In genomic region chr8:108599558-108599957, GRCm38 (mm10) we compare ENCODE assay signal across 13 mouse cellular contexts.
DNase-seq lines count a peak whose midpoint lies in the region; ATAC-seq and TF ChIP-seq lines count a peak whose summit lies in the region.
"Had no signal": no experiment of that assay in that cellular context is flagged by ENCODE, and none has a peak within 500 bp of the region (broad histone marks: within the 10 kb centered on the region; RNA-seq: fewer than 3 reads in every experiment).

No protein-coding gene starts in this region.

- no peaks in the 10 kb centered on the region for H3K27me3 ChIP-seq in heart, embryonic 14.5 days (ENCODE audit: control insufficient read depth, insufficient read depth, low read length)
- H3K27me3 ChIP-seq in heart, embryonic 11.5 days (ENCODE audit: control insufficient read depth, insufficient read depth, low read length), result no peaks in the 10 kb centered on the region
- no peaks in the 10 kb centered on the region for H3K27me3 ChIP-seq in CH12.LX (replicated peaks)
- H3K27me3 ChIP-seq in liver, embryonic 13.5 days, result no peaks in the 10 kb centered on the region
- H3K27me3 ChIP-seq in neural tube, embryonic 15.5 days (replicated peaks), result no peaks in the 10 kb centered on the region
- H3K27me3 ChIP-seq: neural tube, embryonic 12.5 days had no signal

- no peaks in the 10 kb centered on the region for H3K36me3 ChIP-seq in heart, embryonic 14.5 days (ENCODE audit: control insufficient read depth, insufficient read depth, low read length)
- no peaks in the 10 kb centered on the region for H3K36me3 ChIP-seq in heart, embryonic 11.5 days (ENCODE audit: control insufficient read depth, insufficient read depth, low read length)
- H3K36me3 ChIP-seq in CH12.LX (replicated peaks in 1 of 2; ENCODE audit: control insufficient read depth in 1 of 2, insufficient read depth in 1 of 2, low read length in 1 of 2), result no peaks in the 10 kb centered on the region
- H3K36me3 ChIP-seq in liver, embryonic 13.5 days, result no peaks in the 10 kb centered on the region
- no peaks in the 10 kb centered on the region for H3K36me3 ChIP-seq in neural tube, embryonic 15.5 days
- H3K36me3 ChIP-seq: neural tube, embryonic 12.5 days had no signal

- WGBS in heart, embryonic 14.5 days, result 33% methylated on average over 6 of the region's 6 CpGs
- WGBS in heart, embryonic 11.5 days (ENCODE audit: insufficient replicate concordance), result 49% methylated on average over 6 of the region's 6 CpGs
- WGBS in liver, embryonic 13.5 days (ENCODE audit: insufficient replicate concordance), result 16% methylated on average over 6 of the region's 6 CpGs
- 82% methylated on average over 6 of the region's 6 CpGs for WGBS in neural tube, embryonic 15.5 days

- H3K27ac ChIP-seq in heart, embryonic 14.5 days (replicated peaks in 1 of 2; ENCODE audit: control insufficient read depth in 1 of 2, insufficient read depth in 1 of 2, low read depth in 2 of 2, low read length in 2 of 2), result no peak overlapping the region
- no peak overlapping the region for H3K27ac ChIP-seq in heart, embryonic 11.5 days (ENCODE audit: low read depth, low read length)
- H3K27ac ChIP-seq in CH12.LX (ENCODE audit: insufficient read depth, low read depth), result no peak overlapping the region
- no peak overlapping the region for H3K27ac ChIP-seq in liver, embryonic 13.5 days
- no peak overlapping the region for H3K27ac ChIP-seq in neural tube, embryonic 15.5 days (replicated peaks)
- H3K27ac ChIP-seq: neural tube, embryonic 12.5 days had no signal

- in situ Hi-C loops in CH12.LX (cut with MboI; ENCODE audit: low pct_ligation_motif_present, low pct_unique_long_range_greater_than_20kb, low sequenced_read_pairs), result loop anchor here (25.0 kb wide), 1 partner anchor 313 kb away; no protein-coding TSS in a partner anchor

- H3K79me2 ChIP-seq in CH12.LX (replicated peaks; ENCODE audit: control insufficient read depth, extremely low read depth, insufficient read depth, poor library complexity, severe bottlenecking), result no peaks in the 10 kb centered on the region

- no peak overlapping the region for H3K4me3 ChIP-seq in heart, embryonic 14.5 days (ENCODE audit: control insufficient read depth in 1 of 2, insufficient read depth in 1 of 2, low read depth in 1 of 2, low read length in 2 of 2)
- no peak overlapping the region for H3K4me3 ChIP-seq in heart, embryonic 11.5 days (ENCODE audit: low read depth, low read length)
- no peak overlapping the region for H3K4me3 ChIP-seq in CH12.LX (replicated peaks in 1 of 3; ENCODE audit: low read depth in 2 of 3, low read length in 2 of 3, poor library complexity in 1 of 3)
- H3K4me3 ChIP-seq in liver, embryonic 13.5 days (replicated peaks), result peak overlapping the region; percentile 21; the same call in 1 of the 2 replicates
- no peak overlapping the region for H3K4me3 ChIP-seq in neural tube, embryonic 15.5 days (replicated peaks)
- H3K4me3 ChIP-seq: neural tube, embryonic 12.5 days had no signal

- H3K9ac ChIP-seq in heart, embryonic 14.5 days (ENCODE audit: low read length), result no peak overlapping the region
- H3K9ac ChIP-seq in heart, embryonic 11.5 days (ENCODE audit: low read depth, low read length), result no peak overlapping the region
- H3K9ac ChIP-seq in CH12.LX (ENCODE audit: insufficient read depth, low read depth), result no peak overlapping the region
- H3K9ac ChIP-seq in liver, embryonic 13.5 days, result no peak overlapping the region
- no peak overlapping the region for H3K9ac ChIP-seq in neural tube, embryonic 15.5 days (replicated peaks)
- H3K9ac ChIP-seq: neural tube, embryonic 12.5 days had no signal

- ATAC-seq in heart, embryonic 14.5 days (ENCODE audit: insufficient number of reproducible peaks, insufficient read depth, low FRiP score, low read depth), result no peak
- no peak for ATAC-seq in heart, embryonic 11.5 days (replicated peaks; ENCODE audit: insufficient number of reproducible peaks, low FRiP score, low TSS enrichment)
- peak; percentile 89 for ATAC-seq in liver, embryonic 13.5 days (ENCODE audit: low read depth)
- ATAC-seq in neural tube, embryonic 15.5 days (ENCODE audit: low FRiP score), result no peak
- ATAC-seq: inflammation-experienced regulatory T-cells, adult 6 months had no signal

- dilution Hi-C loops in CH12.LX (cut with MboI; ENCODE audit: extremely low pct_ligation_motif_present, extremely low pct_unique_long_range_greater_than_20kb, low sequenced_read_pairs), result no loop called here

- peaks cover 5 to 11% of the 10 kb centered on the region in 2 experiments; a peak in 3 of 4 replicates for H3K4me1 ChIP-seq in heart, embryonic 14.5 days (ENCODE audit: control insufficient read depth in 2 of 2, insufficient read depth in 2 of 2, low read length in 2 of 2)
- no peaks in the 10 kb centered on the region for H3K4me1 ChIP-seq in heart, embryonic 11.5 days (ENCODE audit: control insufficient read depth, insufficient read depth, low read length)
- peaks cover 9 to 18% of the 10 kb centered on the region in 2 experiments for H3K4me1 ChIP-seq in CH12.LX (ENCODE audit: control insufficient read depth in 1 of 2, insufficient read depth in 2 of 2)
- peaks cover 25% of the 10 kb centered on the region for H3K4me1 ChIP-seq in liver, embryonic 13.5 days (replicated peaks)
- H3K4me1 ChIP-seq in neural tube, embryonic 15.5 days, result peaks cover 12% of the 10 kb centered on the region

- no peak for TF ChIP-seq POLR2A in CH12.LX (IDR thresholded peaks at IDR 0.05; ENCODE audit: low read depth, low read length)

- DNase-seq in CH12.LX (ENCODE audit: extremely low read depth), result no peak
- peak; percentile 59 for DNase-seq in c-Kit-positive CD71-positive TER-119-negative erythroid progenitor cells, embryonic 14.5 days (ENCODE audit: low read depth)
- DNase-seq in liver, embryonic 13.5 days, result peak; percentile 23
- DNase-seq in spleen, postnatal 36 days (ENCODE audit: low spot score in 2 of 2), result no peak
- no peak for DNase-seq in left cerebral cortex, adult 11 months (ENCODE audit: low spot score)
- DNase-seq: cerebellum, postnatal 25 days; gastrocnemius, postnatal 36 days; right cerebral cortex, postnatal 14 days had no signal

- peak overlapping the region; percentile 39 for H3K4me2 ChIP-seq in heart, embryonic 14.5 days (ENCODE audit: low read length)
- H3K4me2 ChIP-seq in heart, embryonic 11.5 days, result no peak overlapping the region
- peak overlapping the region; percentile 59; the same call in 1 of the 2 replicates for H3K4me2 ChIP-seq in CH12.LX (ENCODE audit: insufficient read depth, low read depth, poor library complexity, severe bottlenecking)
- H3K4me2 ChIP-seq in liver, embryonic 13.5 days, result peak overlapping the region; percentile 48
- H3K4me2 ChIP-seq in neural tube, embryonic 15.5 days, result no peak overlapping the region
- H3K4me2 ChIP-seq: neural tube, embryonic 12.5 days had no signal

- no peak for TF ChIP-seq EP300 in CH12.LX (IDR thresholded peaks at IDR 0.05; ENCODE audit: low read length)

- TF ChIP-seq RAD21 in CH12.LX (IDR thresholded peaks at IDR 0.05; ENCODE audit: low read depth, low read length), result no peak

- TF ChIP-seq CTCF in CH12.LX (conservative IDR thresholded peaks at IDR 0.05 in 1 of 2, IDR thresholded peaks at IDR 0.05 in 1 of 2; ENCODE audit: low read depth in 2 of 2, low read length in 2 of 2), result no peak

- 0 out of 2 replicates have a peak, but pooled peaks cover 3% of the 10 kb centered on the region for H3K9me3 ChIP-seq in heart, embryonic 14.5 days (ENCODE audit: control insufficient read depth, low read length)
- H3K9me3 ChIP-seq in heart, embryonic 11.5 days (replicated peaks; ENCODE audit: control insufficient read depth, low read length), result no peaks in the 10 kb centered on the region
- no peaks in the 10 kb centered on the region for H3K9me3 ChIP-seq in CH12.LX (replicated peaks; ENCODE audit: low read length)
- no peaks in the 10 kb centered on the region for H3K9me3 ChIP-seq in liver, embryonic 13.5 days (replicated peaks)
- no peaks in the 10 kb centered on the region for H3K9me3 ChIP-seq in neural tube, embryonic 15.5 days (replicated peaks)
- H3K9me3 ChIP-seq: neural tube, embryonic 12.5 days had no signal

TF ChIP-seq in CH12.LX, 34 proteins besides CTCF, POLR2A, EP300 and RAD21:
- TF ChIP-seq MAX (IDR thresholded peaks at IDR 0.05; ENCODE audit: low read length), result no peak
- no peak for TF ChIP-seq ZMIZ1 (IDR thresholded peaks at IDR 0.05; ENCODE audit: low read depth, low read length)
- TF ChIP-seq KAT2A (IDR thresholded peaks at IDR 0.05; ENCODE audit: insufficient replicate concordance, low read length), result no peak
- TF ChIP-seq NRF1 (IDR thresholded peaks at IDR 0.05; ENCODE audit: low read depth, low read length), result no peak
- TF ChIP-seq TBP (conservative IDR thresholded peaks at IDR 0.05; ENCODE audit: low read depth, low read length), result no peak
- TF ChIP-seq JUN (IDR thresholded peaks at IDR 0.05; ENCODE audit: insufficient read depth, low read depth, low read length), result no peak
- TF ChIP-seq UBTF (IDR thresholded peaks at IDR 0.05; ENCODE audit: low read depth, low read length), result no peak
- no peak for TF ChIP-seq USF1 (IDR thresholded peaks at IDR 0.05; ENCODE audit: low read depth, low read length)
- no peak for TF ChIP-seq MXI1 (IDR thresholded peaks at IDR 0.05; ENCODE audit: low read depth, low read length)
- TF ChIP-seq ZNF384 (IDR thresholded peaks at IDR 0.05; ENCODE audit: low read depth, low read length), result no peak
- TF ChIP-seq E2F4 (IDR thresholded peaks at IDR 0.05; ENCODE audit: insufficient replicate concordance, low read depth, low read length), result no peak
- no peak for TF ChIP-seq HCFC1 (IDR thresholded peaks at IDR 0.05; ENCODE audit: low read depth, low read length)
- no peak for TF ChIP-seq MYC (IDR thresholded peaks at IDR 0.05; ENCODE audit: low read depth, low read length)
- TF ChIP-seq SMC3 (IDR thresholded peaks at IDR 0.05; ENCODE audit: low read depth, low read length), result no peak

Comparison
In these comparisons a context has a peak if more than half of its experiments do, and no peak if none do; other contexts are left out.
1. H3K4me2 ChIP-seq: peak in heart, embryonic 14.5 days (single experiment), CH12.LX (single experiment) and liver, embryonic 13.5 days (single experiment); none in heart, embryonic 11.5 days (single experiment) and neural tube, embryonic 15.5 days (single experiment).
2. DNase-seq: peak in c-Kit-positive CD71-positive TER-119-negative erythroid progenitor cells, embryonic 14.5 days (single experiment) and liver, embryonic 13.5 days (single experiment); none in CH12.LX (single experiment), spleen, postnatal 36 days (0 of 2) and left cerebral cortex, adult 11 months (single experiment).